Mouse (Mus musculus): ENCODE measurements around the gene Camta1.

The Camta1 gene

GRCm38 (mm10) chr4:151586074-151586473 is 275.6 kb downstream of the Camta1 start:
- DNase-seq: no peak

- no peak for DNase-seq
Observed at GRCm38 (mm10) chr4:151577961-151578360, 283.7 kb downstream of the Camta1 start.

- peak; percentile 20 for DNase-seq
Observed at GRCm38 (mm10) chr4:151576291-151577108, 285.2 kb downstream of the Camta1 start.

GRCm38 (mm10) chr4:151572716-151573115 is 289.0 kb downstream of the Camta1 start:
- DNase-seq: no peak

- DNase-seq: no peak
Observed at GRCm38 (mm10) chr4:151569586-151569985, 292.1 kb downstream of the Camta1 start.

GRCm38 (mm10) chr4:151568887-151569286 is 292.8 kb downstream of the Camta1 start:
- peak; percentile 20 for DNase-seq

- DNase-seq: no peak
Observed at GRCm38 (mm10) chr4:151567105-151567504, 294.6 kb downstream of the Camta1 start.

- no peak for DNase-seq
Observed at GRCm38 (mm10) chr4:151555505-151555904, 306.2 kb downstream of the Camta1 start.

- DNase-seq: peak; percentile 29
Observed at GRCm38 (mm10) chr4:151549523-151549922, 312.2 kb downstream of the Camta1 start.

- DNase-seq: no peak
Observed at GRCm38 (mm10) chr4:151545452-151545851, 316.2 kb downstream of the Camta1 start.

- DNase-seq: no peak
Observed at GRCm38 (mm10) chr4:151544191-151544590, 317.5 kb downstream of the Camta1 start.

GRCm38 (mm10) chr4:151540546-151540945 is 321.1 kb downstream of the Camta1 start:
- no peak for DNase-seq

GRCm38 (mm10) chr4:151539881-151540280 is 321.8 kb downstream of the Camta1 start:
- DNase-seq: no peak

- no peak for DNase-seq
Observed at GRCm38 (mm10) chr4:151539167-151539525, 322.5 kb downstream of the Camta1 start.

GRCm38 (mm10) chr4:151538446-151539166 is 323.1 kb downstream of the Camta1 start:
- DNase-seq: no peak

- no peak for DNase-seq
Observed at GRCm38 (mm10) chr4:151535916-151536450, 325.7 kb downstream of the Camta1 start.

GRCm38 (mm10) chr4:151533451-151533850 is 328.2 kb downstream of the Camta1 start:
- DNase-seq: no peak

- DNase-seq: no peak
Observed at GRCm38 (mm10) chr4:151528436-151528835, 333.2 kb downstream of the Camta1 start.

GRCm38 (mm10) chr4:151527763-151528162 is 333.9 kb downstream of the Camta1 start:
- DNase-seq: no peak

GRCm38 (mm10) chr4:151520103-151520502 is 341.6 kb downstream of the Camta1 start:
- no peak for DNase-seq

- peak; percentile 57 for DNase-seq
Observed at GRCm38 (mm10) chr4:151519011-151519410, 342.7 kb downstream of the Camta1 start.

GRCm38 (mm10) chr4:151516998-151517799 is 344.5 kb downstream of the Camta1 start:
- peak; percentile 79 for DNase-seq

- DNase-seq: no peak
Observed at GRCm38 (mm10) chr4:151515316-151515715, 346.4 kb downstream of the Camta1 start.
